Mouse (Mus musculus): ENCODE results near the gene Dnaaf2.

GRCm38 (mm10) chr12:69229251-69229650, 31.0 kb upstream of the Dnaaf2 start:
- TF ChIP-seq CTCF (IDR thresholded peaks at IDR 0.05; ENCODE audit: control insufficient read depth, insufficient read depth, insufficient replicate concordance, low read depth, low read length) = peak; percentile 25; the same call in 1 of the 2 replicates
- no peak for TF ChIP-seq POLR2A (IDR thresholded peaks at IDR 0.05; ENCODE audit: control insufficient read depth, low read depth, low read length)

All from testis, adult 2 months (tissue).